Mouse (Mus musculus) small intestine, adult 2 months (tissue): ENCODE results near the gene Rps15. TPM values are rescaled to one million over a fixed set of nuclear protein-coding genes. Genes with fewer than 3 reads are reported as not detected.
A peak's percentile ranks its signal among the peaks of the same experiment; 100 is the strongest.

Experiments used
- H3K27ac ChIP-seq: fragments of 200-500 bp; 2 replicates; pipeline ENCODE4 v1.5.1; 2012; ENCODE audit warnings: low read depth, low read length, control low read depth, inconsistent platforms; ENCODE audit not compliant: insufficient read depth
- H3K27me3 ChIP-seq: fragments of 200-500 bp; 2 replicates; pipeline ENCODE4 v1.6.1; 2012; ENCODE audit warnings: mild to moderate bottlenecking, moderate library complexity, low read length, inconsistent platforms; ENCODE audit not compliant: control insufficient read depth, insufficient read depth
- H3K36me3 ChIP-seq: fragments of 200-500 bp; 2 replicates; pipeline ENCODE4 v1.6.1; 2012; ENCODE audit warnings: mild to moderate bottlenecking, low read length, control low read depth, inconsistent platforms; ENCODE audit not compliant: control insufficient read depth, insufficient read depth
- H3K4me1 ChIP-seq: fragments of 200-500 bp; 2 replicates; pipeline ENCODE4 v1.6.1; 2012; ENCODE audit warnings: low read length, inconsistent platforms, mixed read lengths; ENCODE audit not compliant: control insufficient read depth, insufficient read depth, insufficient read length
- H3K4me3 ChIP-seq: fragments of 200-500 bp; 2 replicates; pipeline ENCODE4 v1.5.1; 2012; ENCODE audit warnings: low read depth, mild to moderate bottlenecking, control low read depth, inconsistent platforms, low read length, moderate library complexity
- CTCF ChIP-seq: fragments of 200-500 bp; IDR thresholded peaks from 2 replicates; pipeline ENCODE4 v1.5.1; 2012; ENCODE audit warnings: low read depth, mild to moderate bottlenecking, control low read depth, inconsistent platforms, low read length, moderate library complexity, mixed read lengths; ENCODE audit not compliant: insufficient replicate concordance, insufficient read length; ENCODE audit errors: extremely low read depth
- POLR2A ChIP-seq: fragments of 200-500 bp; IDR thresholded peaks from 2 replicates; pipeline ENCODE4 v1.6.1; 2012; ENCODE audit warnings: low read depth, mild to moderate bottlenecking, control low read depth, inconsistent platforms, low read length, moderate library complexity
- WGBS: fragments of 180-500 bp; shearing (Covaris S2); methylation state at CpG from one replicate; pipeline ENCODE4 v1.1.7; 2018; 5-methylcytosine and 5-hydroxymethylcytosine counted together
- polyA plus RNA-seq: library from polyadenylated mRNA; depleted of rRNA; stranded (reverse); fragments of >200 nt; gene quantifications from 2 replicates; pipeline ENCODE4 v1.2.3, GENCODE M21; 2012

The Rps15 gene
- polyA plus RNA-seq, 1 experiment: 887 TPM

- no peak for TF ChIP-seq CTCF
- TF ChIP-seq POLR2A: no peak
- no peaks in the 10 kb centered on the region for H3K36me3 ChIP-seq
- peaks cover 44% of the 10 kb centered on the region for H3K27me3 ChIP-seq
- no peak overlapping the region for H3K27ac ChIP-seq
- WGBS: 58% methylated on average over 10 of the region's 10 CpGs
- H3K4me3 ChIP-seq: no peak overlapping the region
- peaks cover 4% of the 10 kb centered on the region for H3K4me1 ChIP-seq
Measured at GRCm38 (mm10) chr10:80299824-80300223, 7.6 kb downstream of the Rps15 start.

- Histone ChIP-seq H3K27ac (no peak overlapping the region), H3K27me3 (peaks cover 47% of the 10 kb centered on the region), H3K4me3 (no peak overlapping the region), H3K4me1 (peaks cover 4% of the 10 kb centered on the region), H3K36me3 (no peaks in the 10 kb centered on the region)
- TF ChIP-seq CTCF: no peak
- TF ChIP-seq POLR2A: no peak
- 48% methylated on average over 11 of the region's 11 CpGs for WGBS
Measured at GRCm38 (mm10) chr10:80300672-80301181, 8.5 kb downstream of the Rps15 start.

DNA sequence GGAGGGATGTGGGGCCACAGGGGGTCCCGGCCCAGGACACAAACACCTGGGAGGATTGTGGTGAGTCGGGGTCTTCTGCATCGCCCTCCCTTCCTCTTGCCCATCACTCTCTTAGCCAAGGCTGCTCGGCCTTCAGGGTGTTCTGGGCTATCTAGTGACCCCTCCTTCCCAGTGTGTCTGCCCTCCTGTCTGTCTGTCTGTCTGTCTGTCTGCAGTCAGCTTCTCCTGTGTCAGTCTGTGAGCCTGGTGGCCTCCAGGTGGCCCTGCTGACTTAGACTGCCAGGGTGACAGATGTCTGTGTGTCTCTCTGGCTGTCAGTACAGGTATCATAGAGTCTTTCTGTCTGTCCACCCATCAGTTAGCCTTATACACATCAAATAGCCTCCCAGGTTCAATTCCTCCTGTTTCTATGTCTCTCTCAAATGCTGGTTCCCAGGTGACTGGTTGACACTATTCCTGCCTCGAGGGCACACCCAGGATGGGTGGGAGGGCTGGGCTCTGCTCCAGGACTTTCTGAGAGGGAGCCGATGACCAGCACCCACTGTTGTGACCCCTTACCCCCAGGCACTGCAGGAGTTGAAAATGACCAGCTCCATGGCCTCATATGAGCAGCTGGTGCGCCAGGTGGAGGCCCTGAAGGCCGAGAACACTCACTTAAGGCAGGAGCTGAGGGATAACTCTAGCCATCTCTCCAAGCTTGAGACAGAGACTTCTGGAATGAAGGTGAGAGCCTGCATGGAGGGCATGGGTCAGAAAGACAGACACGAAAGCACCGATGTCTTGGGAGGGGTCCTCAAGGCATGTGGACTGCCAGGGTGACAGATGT is 9.2 kb downstream of the Rps15 start:
- TF ChIP-seq POLR2A (no peak), CTCF (no peak)
- H3K27me3 ChIP-seq: peaks cover 48% of the 10 kb centered on the region
- 70% methylated on average over 10 of the region's 10 CpGs for WGBS

DNA sequence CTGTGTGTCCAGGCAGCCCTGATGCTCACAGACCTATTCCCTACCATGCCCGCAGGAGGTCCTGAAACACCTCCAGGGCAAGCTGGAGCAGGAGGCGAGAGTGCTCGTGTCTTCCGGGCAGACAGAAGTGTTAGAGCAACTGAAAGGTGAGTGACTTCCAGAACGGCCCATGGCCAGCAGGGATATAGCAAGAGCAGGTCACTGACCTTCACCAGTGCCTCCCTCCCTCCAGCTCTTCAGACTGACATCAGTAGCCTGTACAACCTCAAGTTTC is 9.8 kb downstream of the Rps15 start:
- Histone ChIP-seq H3K27me3 (peaks cover 48% of the 10 kb centered on the region), H3K4me1 (no peaks in the 10 kb centered on the region; the same call in 1 of the 2 replicates), H3K36me3 (no peaks in the 10 kb centered on the region), H3K4me3 (no peak overlapping the region), H3K27ac (no peak overlapping the region)
- TF ChIP-seq POLR2A: no peak
- no peak for TF ChIP-seq CTCF
- 55% methylated on average over 5 of the region's 5 CpGs for WGBS

More for the DNA sequence above, 9.2 kb downstream of the Rps15 start:
- no peak overlapping the region for H3K27ac ChIP-seq
- no peaks in the 10 kb centered on the region for H3K36me3 ChIP-seq
- no peaks in the 10 kb centered on the region; the same call in 1 of the 2 replicates for H3K4me1 ChIP-seq
- H3K4me3 ChIP-seq: no peak overlapping the region

DNA sequence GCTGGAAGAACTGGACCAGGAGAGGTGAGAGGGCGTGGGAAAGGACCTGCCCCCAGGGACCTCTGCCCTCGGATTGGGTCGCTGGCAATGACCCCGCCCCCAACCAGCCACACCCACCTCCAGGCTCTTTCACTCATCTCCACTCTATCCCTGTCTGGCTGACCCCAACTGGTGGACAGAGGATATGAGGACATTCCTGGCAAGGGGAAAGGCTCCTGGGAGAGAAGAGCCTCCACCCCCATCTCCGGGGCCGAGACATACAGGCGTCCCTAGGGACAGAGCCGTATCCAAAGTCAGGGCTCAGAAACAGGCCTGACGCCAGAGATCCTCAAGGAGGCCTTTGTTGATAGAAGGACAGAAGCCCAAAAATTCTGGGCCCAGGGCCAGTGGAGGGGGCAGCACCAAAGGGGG is 10.2 kb downstream of the Rps15 start:
- TF ChIP-seq CTCF: no peak
- TF ChIP-seq POLR2A: no peak
- H3K27ac ChIP-seq: no peak overlapping the region
- H3K4me1 ChIP-seq: no peaks in the 10 kb centered on the region; the same call in 1 of the 2 replicates
- 11% methylated on average over 9 of the region's 9 CpGs for WGBS
- peaks cover 48% of the 10 kb centered on the region for H3K27me3 ChIP-seq
- no peak overlapping the region for H3K4me3 ChIP-seq
- H3K36me3 ChIP-seq: no peaks in the 10 kb centered on the region

DNA sequence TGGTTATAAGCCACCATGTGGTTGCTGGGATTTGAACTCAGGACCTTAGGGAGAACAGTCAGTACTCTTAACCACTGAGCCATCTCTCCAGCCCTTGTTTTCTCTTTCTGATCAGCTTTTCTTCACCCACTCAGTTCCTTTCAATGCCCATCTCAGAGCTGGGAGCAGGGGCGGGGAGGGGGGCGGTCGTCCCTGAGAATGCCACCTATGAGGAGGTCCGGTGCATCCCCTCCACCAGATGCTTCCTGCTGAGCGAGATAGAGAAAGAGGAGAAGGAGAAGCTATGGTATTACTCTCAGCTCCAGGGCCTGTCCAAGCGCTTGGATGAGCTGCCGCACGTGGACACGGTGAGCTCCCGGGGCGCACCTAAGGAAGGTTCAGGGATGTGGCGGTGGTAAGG is 12.2 kb downstream of the Rps15 start:
- H3K27me3 ChIP-seq: peaks cover 30% of the 10 kb centered on the region
- no peak overlapping the region for H3K27ac ChIP-seq
- peak overlapping the region; percentile 43 for H3K4me3 ChIP-seq
- no peaks in the 10 kb centered on the region for H3K36me3 ChIP-seq
- TF ChIP-seq CTCF: no peak
- no peak for TF ChIP-seq POLR2A
- H3K4me1 ChIP-seq: no peaks in the 10 kb centered on the region; the same call in 1 of the 2 replicates
- 24% methylated on average over 12 of the region's 12 CpGs for WGBS

- Histone ChIP-seq H3K27ac (no peak overlapping the region), H3K4me1 (no peaks in the 10 kb centered on the region; the same call in 1 of the 2 replicates), H3K4me3 (peak overlapping the region; percentile 43), H3K36me3 (no peaks in the 10 kb centered on the region), H3K27me3 (peaks cover 27% of the 10 kb centered on the region)
- 11% methylated on average over 25 of the region's 25 CpGs for WGBS
- TF ChIP-seq CTCF: no peak
- no peak for TF ChIP-seq POLR2A
Measured at GRCm38 (mm10) chr10:80304862-80305261, 12.6 kb downstream of the Rps15 start.
